Mouse (Mus musculus) neural tube, embryonic 13.5 days (tissue): ENCODE measurements around the gene Smarcc2. TPM values are rescaled to one million over a fixed set of nuclear protein-coding genes. Genes with fewer than 3 reads are reported as not detected.

Experiments
- ATAC-seq: fragments of 200-750 bp; cut with Nextera tagmentation; 2 replicates; pipeline ENCODE4 v1.8.0; 2017; ENCODE audit warnings: low read depth, mild to moderate bottlenecking, moderate TSS enrichment, moderate library complexity
- H3K27ac ChIP-seq: fragments of 300-500 bp; sonication (generic); replicated peaks from 2 replicates; pipeline ENCODE4 v1.5.1; 2015; ENCODE audit warnings: moderate library complexity, mild to moderate bottlenecking, inconsistent platforms
- H3K27me3 ChIP-seq: fragments of 300-500 bp; sonication (generic); 2 replicates; pipeline ENCODE4 v1.6.1; 2015; ENCODE audit warnings: mild to moderate bottlenecking, inconsistent platforms
- H3K36me3 ChIP-seq: fragments of 300-500 bp; sonication (generic); 2 replicates; pipeline ENCODE4 v1.6.1; 2015; ENCODE audit warnings: mild to moderate bottlenecking, inconsistent platforms
- H3K4me1 ChIP-seq: fragments of 300-500 bp; sonication (generic); replicated peaks from 2 replicates; pipeline ENCODE4 v1.6.1; 2015; ENCODE audit warnings: inconsistent platforms
- H3K4me2 ChIP-seq: fragments of 300-500 bp; sonication (generic); 2 replicates; pipeline ENCODE4 v1.6.1; 2015; ENCODE audit warnings: inconsistent platforms, mild to moderate bottlenecking, moderate library complexity
- H3K4me3 ChIP-seq: fragments of 300-500 bp; sonication (generic); 2 replicates; pipeline ENCODE4 v1.5.1; 2015; ENCODE audit warnings: mild to moderate bottlenecking, inconsistent platforms
- H3K9ac ChIP-seq: fragments of 300-500 bp; sonication (generic); 2 replicates; pipeline ENCODE4 v1.6.1; 2015; ENCODE audit warnings: moderate library complexity, mild to moderate bottlenecking, inconsistent platforms
- H3K9me3 ChIP-seq: fragments of 300-500 bp; sonication (generic); 2 replicates; pipeline ENCODE4 v1.6.1; 2016; ENCODE audit warnings: inconsistent platforms
- WGBS: fragments of 180-500 bp; shearing (Covaris S2); methylation state at CpG from one replicate; pipeline ENCODE4 v1.1.7; 2015; 5-methylcytosine and 5-hydroxymethylcytosine counted together
- polyA plus RNA-seq: library from polyadenylated mRNA; unstranded; fragments of >200 nt; fragmentation: Nextera tagmentation; extraction: Ambion mirVana; gene quantifications from 2 replicates; pipeline ENCODE4 v1.2.1, GENCODE M21; 2015

The Smarcc2 gene
- polyA plus RNA-seq, 1 experiment from 2014 or later, result 176 TPM

DNA sequence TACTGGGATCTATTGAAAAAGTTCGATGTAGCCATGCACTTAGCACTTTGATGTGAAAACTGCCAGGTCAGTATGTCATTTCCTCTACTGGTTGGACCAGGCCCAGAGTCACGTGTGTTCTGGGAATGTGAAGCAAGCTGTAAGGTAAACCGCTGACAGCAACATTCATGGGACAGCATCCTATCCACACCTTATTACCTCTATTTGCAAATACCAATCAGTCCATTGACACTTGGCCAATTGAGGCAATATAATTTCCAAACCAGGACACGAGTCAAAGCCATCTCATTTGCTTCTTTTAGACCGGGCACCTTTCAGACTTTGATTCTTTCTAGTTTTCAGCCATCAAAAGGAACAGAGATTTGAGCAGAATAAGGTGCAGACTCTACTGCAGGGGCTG lies 30.0 kb upstream of the Smarcc2 start:
- 90% methylated on average over 5 of the region's 5 CpGs for WGBS
- Histone ChIP-seq H3K9ac (no peak overlapping the region), H3K4me2 (no peak overlapping the region), H3K4me3 (no peak overlapping the region), H3K9me3 (no peaks in the 10 kb centered on the region), H3K36me3 (peaks cover 76% of the 10 kb centered on the region), H3K27ac (no peak overlapping the region), H3K4me1 (no peaks in the 10 kb centered on the region), H3K27me3 (no peaks in the 10 kb centered on the region)
- ATAC-seq, result no peak

DNA sequence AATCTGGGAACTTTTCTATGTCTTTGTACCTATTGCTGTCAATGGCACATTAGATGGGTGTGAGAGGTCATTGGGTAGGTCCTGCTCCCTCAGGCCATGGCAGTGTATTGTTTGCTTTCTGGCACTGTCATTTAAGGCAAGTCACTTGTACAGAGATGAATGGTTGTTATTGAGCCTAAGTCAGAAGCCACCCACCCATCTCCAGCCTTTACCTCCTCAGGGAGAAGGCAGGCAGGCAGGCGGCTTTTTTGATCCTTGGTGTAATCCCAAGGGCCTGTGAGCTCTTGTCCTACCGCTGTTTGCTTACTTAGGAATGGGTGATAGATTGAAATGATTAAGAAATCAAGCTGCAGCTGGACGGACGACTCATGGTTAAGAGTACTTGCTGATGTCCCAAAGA lies 29.6 kb upstream of the Smarcc2 start:
- H3K36me3 ChIP-seq, result peaks cover 76% of the 10 kb centered on the region
- no peak for ATAC-seq
- H3K9me3 ChIP-seq, result no peaks in the 10 kb centered on the region
- H3K4me1 ChIP-seq, result no peaks in the 10 kb centered on the region
- 88% methylated on average over 4 of the region's 4 CpGs for WGBS
- no peaks in the 10 kb centered on the region for H3K27me3 ChIP-seq
- no peak overlapping the region for H3K4me2 ChIP-seq
- no peak overlapping the region for H3K27ac ChIP-seq
- no peak overlapping the region for H3K4me3 ChIP-seq
- H3K9ac ChIP-seq, result no peak overlapping the region

DNA sequence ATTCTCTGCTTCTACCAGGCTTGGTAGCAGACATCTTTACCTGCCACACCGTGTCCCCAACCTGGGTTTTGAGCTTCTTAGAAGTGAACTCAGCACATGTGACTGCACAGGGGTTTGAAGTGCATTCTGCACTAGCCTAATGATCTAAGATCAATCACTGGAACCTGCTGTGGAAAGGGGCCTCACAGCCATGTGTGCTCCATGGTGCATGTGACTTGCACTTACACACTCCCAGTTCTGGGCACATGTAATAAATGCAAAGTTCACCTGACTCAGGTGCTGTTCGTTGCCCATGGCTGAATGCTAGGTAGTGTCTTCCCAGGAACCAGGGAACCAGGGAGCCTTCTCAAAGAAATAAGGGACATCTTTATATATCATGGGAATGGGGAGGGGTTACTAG lies 25.6 kb upstream of the Smarcc2 start:
- no peak overlapping the region for H3K9ac ChIP-seq
- 99% methylated on average over 2 of the region's 2 CpGs for WGBS
- H3K27me3 ChIP-seq, result no peaks in the 10 kb centered on the region
- no peak overlapping the region for H3K4me3 ChIP-seq
- H3K4me1 ChIP-seq, result peaks cover 10% of the 10 kb centered on the region; the same call in 1 of the 2 replicates
- H3K36me3 ChIP-seq, result peaks cover 89% of the 10 kb centered on the region
- no peak overlapping the region for H3K4me2 ChIP-seq
- H3K9me3 ChIP-seq, result no peaks in the 10 kb centered on the region
- H3K27ac ChIP-seq, result no peak overlapping the region
- no peak for ATAC-seq

DNA sequence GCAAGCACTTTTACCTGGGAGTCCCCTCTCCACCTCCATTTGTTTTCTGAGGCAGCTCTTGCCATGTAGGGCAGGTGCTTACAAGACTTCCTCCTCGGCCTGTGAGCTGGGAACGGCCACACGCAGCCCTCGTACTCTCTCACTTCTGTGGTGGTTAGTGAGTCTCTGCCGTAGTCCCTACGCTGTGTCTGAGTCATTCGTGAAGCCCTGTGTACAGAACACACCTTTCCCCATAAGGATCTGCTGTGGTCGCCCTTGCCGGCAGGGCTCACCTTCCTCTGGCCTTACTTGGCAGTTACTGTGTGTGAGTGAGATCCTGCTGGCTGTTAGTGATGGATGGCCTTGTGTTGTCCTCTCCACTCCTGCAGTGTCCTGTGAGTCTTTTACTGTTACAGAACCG lies 24.4 kb upstream of the Smarcc2 start:
- H3K27ac ChIP-seq, result 0 out of 2 replicates have a peak overlapping the region, but pooled peaks have one; percentile 4
- no peaks in the 10 kb centered on the region for H3K9me3 ChIP-seq
- no peak overlapping the region for H3K4me2 ChIP-seq
- H3K4me1 ChIP-seq, result peaks cover 10% of the 10 kb centered on the region; the same call in 1 of the 2 replicates
- peaks cover 89% of the 10 kb centered on the region for H3K36me3 ChIP-seq
- H3K4me3 ChIP-seq, result no peak overlapping the region
- 93% methylated on average over 10 of the region's 10 CpGs for WGBS
- no peak for ATAC-seq
- no peaks in the 10 kb centered on the region for H3K27me3 ChIP-seq
- no peak overlapping the region for H3K9ac ChIP-seq

DNA sequence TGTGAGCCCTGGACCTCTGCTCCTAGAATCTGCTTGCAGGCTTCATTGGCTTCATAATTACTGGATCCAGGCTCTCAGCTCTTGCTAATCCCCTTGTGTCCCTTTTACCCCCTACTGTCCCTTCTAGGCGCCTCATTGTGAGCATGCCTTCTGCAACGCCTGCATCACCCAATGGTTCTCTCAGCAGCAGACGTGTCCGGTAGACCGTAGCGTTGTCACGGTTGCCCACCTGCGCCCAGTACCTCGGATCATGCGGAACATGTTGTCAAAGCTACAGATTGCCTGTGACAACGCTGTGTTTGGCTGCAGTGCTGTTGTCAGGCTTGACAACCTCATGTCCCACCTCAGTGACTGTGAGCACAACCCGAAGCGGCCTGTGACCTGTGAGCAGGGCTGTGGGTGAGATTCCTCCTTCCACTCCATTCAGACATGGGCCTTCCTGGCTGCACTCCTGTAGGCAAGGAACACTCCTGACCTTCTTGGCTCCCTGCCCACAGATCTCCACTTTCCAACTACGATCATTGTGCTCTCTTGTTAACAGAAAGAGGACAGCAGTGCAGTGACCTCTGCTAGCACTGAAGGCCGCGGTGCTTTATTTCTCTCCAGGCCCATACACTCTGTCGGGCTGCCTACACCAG lies 23.7 kb upstream of the Smarcc2 start:
- Histone ChIP-seq H3K4me2 (no peak overlapping the region), H3K4me1 (peaks cover 10% of the 10 kb centered on the region; the same call in 1 of the 2 replicates), H3K4me3 (no peak overlapping the region), H3K27me3 (no peaks in the 10 kb centered on the region), H3K9me3 (no peaks in the 10 kb centered on the region), H3K27ac (peak overlapping the region; percentile 4; the same call in 1 of the 2 replicates), H3K9ac (no peak overlapping the region), H3K36me3 (peaks cover 89% of the 10 kb centered on the region)
- ATAC-seq, result no peak
- 83% methylated on average over 17 of the region's 17 CpGs for WGBS

DNA sequence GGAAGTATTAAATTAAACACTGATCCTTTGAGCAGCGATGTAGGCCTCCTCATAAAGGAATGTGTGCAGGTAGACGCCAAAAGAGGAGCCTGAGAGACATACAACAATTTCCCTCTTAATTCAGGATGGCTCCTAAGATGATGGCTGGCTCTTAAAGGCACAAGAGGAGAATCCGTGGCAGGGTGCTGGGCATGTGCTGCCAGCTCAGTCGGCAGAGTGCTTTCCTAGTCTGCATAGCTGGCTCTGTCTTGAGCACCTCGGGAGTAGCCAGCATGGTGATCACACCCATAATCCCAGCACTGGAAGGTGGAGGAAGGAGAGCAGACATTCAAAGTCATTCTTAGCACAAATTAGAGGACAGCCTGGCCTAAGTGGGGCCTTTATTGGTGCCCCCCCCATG lies 23.2 kb upstream of the Smarcc2 start:
- H3K36me3 ChIP-seq, result peaks cover 89% of the 10 kb centered on the region
- ATAC-seq, result no peak
- peak overlapping the region; percentile 4; the same call in 1 of the 2 replicates for H3K27ac ChIP-seq
- H3K4me3 ChIP-seq, result no peak overlapping the region
- H3K4me2 ChIP-seq, result no peak overlapping the region
- 88% methylated on average over 5 of the region's 5 CpGs for WGBS
- no peaks in the 10 kb centered on the region for H3K9me3 ChIP-seq
- H3K4me1 ChIP-seq, result peaks cover 10% of the 10 kb centered on the region; the same call in 1 of the 2 replicates
- no peaks in the 10 kb centered on the region for H3K27me3 ChIP-seq
- H3K9ac ChIP-seq, result no peak overlapping the region

DNA sequence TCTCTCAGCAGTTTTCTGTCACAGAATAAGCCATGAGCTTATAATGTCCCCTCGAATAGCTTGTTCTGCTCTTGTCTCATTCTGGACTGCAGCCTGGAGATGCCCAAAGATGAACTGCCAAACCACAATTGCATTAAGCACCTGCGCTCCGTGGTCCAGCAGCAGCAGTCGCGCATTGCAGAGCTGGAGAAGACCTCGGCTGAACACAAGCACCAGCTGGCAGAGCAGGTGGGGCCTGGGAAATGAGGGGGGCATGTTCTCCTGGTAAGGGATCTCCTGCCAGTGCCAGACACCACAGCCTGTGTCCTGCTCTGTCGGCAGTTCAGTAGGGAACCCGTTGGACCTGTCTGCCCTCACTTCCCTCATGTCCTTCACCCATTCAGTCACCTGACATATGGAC lies 22.7 kb upstream of the Smarcc2 start:
- WGBS, result 80% methylated on average over 8 of the region's 8 CpGs
- no peak for ATAC-seq
- no peaks in the 10 kb centered on the region for H3K27me3 ChIP-seq
- no peaks in the 10 kb centered on the region for H3K9me3 ChIP-seq
- H3K27ac ChIP-seq, result no peak overlapping the region
- H3K4me2 ChIP-seq, result no peak overlapping the region
- no peak overlapping the region for H3K4me3 ChIP-seq
- H3K4me1 ChIP-seq, result peaks cover 10% of the 10 kb centered on the region; the same call in 1 of the 2 replicates
- peaks cover 89% of the 10 kb centered on the region for H3K36me3 ChIP-seq
- H3K9ac ChIP-seq, result no peak overlapping the region

DNA sequence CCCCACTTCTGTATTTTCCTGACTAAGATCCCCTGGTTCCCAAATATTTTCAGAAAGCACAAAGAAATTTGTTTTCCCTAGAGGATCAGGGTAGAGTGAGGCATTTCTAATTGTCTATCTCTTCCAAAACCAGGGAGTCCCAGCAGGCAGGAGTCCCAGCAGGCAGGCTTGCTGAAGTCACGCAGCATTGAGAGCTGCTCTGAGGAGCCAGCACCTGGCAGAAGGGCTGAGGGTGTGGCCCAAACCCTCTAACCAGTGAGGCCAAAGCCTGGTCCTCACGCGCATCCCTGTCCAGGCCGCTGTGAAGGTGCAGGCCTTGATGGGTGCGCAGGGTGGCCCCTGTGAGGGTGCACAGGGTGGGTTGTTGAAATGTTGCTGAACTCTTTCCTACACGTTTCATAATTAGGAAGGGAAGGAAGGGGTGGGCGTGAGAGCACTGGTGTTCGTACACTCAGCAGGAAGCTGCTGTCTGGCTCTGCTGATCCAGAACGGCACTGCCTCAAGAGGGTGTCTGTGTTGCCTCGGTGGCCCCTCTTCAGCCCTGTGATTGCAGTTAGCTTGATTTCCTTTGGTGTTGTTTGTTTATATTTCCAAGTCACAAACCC lies 20.3 kb upstream of the Smarcc2 start:
- ATAC-seq, result no peak
- no peaks in the 10 kb centered on the region for H3K27me3 ChIP-seq
- H3K9ac ChIP-seq, result no peak overlapping the region
- H3K9me3 ChIP-seq, result no peaks in the 10 kb centered on the region
- WGBS, result 79% methylated on average over 10 of the region's 10 CpGs
- H3K4me3 ChIP-seq, result no peak overlapping the region
- H3K36me3 ChIP-seq, result peaks cover 84% of the 10 kb centered on the region
- H3K27ac ChIP-seq, result no peak overlapping the region
- H3K4me2 ChIP-seq, result no peak overlapping the region
- H3K4me1 ChIP-seq, result peaks cover 10% of the 10 kb centered on the region; the same call in 1 of the 2 replicates

DNA sequence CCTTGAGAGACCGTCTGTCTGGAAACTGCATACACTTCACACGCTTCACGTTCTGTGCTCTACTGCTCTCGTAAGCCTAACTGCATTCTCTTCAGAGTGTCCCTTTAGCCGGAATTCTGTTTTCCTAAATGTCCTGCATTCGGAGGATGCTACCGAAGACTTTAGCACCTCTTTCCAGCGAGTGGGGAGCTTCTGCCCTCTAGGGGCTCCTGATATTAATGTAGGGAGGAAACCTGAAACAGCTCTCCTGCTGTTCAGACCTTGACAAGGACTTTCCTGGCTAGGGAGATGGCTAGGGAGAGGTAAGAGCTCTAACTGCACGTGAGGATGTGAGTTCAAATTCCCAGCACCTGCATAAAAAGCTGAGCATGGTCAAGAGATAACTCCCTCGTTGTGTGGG lies 18.6 kb upstream of the Smarcc2 start:
- Histone ChIP-seq H3K4me3 (no peak overlapping the region), H3K36me3 (peaks cover 71% of the 10 kb centered on the region), H3K27ac (no peak overlapping the region), H3K9ac (no peak overlapping the region; the same call in 1 of the 2 replicates), H3K4me2 (no peak overlapping the region), H3K4me1 (peaks cover 3% of the 10 kb centered on the region; the same call in 1 of the 2 replicates), H3K9me3 (no peaks in the 10 kb centered on the region), H3K27me3 (no peaks in the 10 kb centered on the region)
- ATAC-seq, result no peak
- WGBS, result 65% methylated on average over 10 of the region's 10 CpGs

DNA sequence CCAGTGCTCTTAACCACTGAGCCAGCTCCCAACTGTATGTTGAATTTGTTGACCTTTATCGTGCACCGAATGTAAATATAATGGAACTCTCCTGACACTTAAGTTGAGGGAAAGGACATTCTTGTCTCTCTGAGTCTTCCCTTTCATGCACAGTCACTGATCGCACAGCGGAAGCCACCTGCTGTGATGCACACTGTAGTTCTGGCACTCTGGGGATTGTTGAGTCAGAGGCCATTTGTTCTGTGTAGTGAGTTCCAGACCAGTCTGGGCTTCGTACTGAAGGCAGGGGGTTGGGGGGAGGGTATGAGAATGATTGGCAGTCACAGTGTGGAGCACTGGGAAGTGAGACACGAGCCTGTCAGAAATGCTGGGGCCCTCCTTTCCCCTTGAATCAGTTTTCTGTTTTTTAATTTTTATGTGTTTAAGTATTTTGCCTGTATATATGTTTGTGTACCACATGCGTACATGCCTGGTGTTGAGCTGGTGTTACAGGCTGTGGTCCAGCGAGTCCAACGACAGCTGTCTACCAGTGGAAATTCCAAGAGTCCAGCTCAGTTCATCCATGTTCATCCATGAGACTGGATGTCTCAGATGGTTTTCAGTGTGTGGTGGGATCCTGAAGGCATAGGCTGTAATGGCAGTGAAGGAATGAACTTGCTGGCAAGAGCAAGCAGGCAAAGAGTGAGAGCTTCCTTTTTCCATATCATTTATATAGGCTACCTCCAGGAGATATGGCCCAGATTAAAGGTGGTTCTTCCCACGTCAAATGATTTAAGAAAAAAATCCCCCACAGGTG lies 17.5 kb upstream of the Smarcc2 start:
- peaks cover 60% of the 10 kb centered on the region for H3K36me3 ChIP-seq
- no peak for ATAC-seq

DNA sequence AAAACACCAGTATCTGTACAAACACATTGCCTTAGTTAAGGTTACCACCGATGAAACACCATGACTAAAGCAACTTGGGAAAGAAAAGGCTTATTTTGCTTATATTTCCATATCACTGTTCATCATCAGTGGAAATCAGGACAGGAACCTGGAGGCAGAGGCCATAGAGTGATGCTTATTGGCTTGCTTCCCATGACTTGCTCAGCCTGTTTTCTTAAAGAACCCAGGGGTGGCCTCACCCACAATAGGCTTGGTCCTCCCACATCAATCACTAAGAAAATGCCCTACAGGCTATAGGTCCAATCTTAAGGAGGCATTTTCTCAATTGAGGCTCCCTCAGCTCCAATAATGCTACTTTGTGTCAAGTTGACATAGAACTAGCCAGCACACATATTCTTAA lies 16.3 kb upstream of the Smarcc2 start:
- no peak overlapping the region for H3K4me3 ChIP-seq
- no peak for ATAC-seq
- WGBS, result 90% methylated on average over 1 of the region's 1 CpGs
- H3K36me3 ChIP-seq, result peaks cover 48% of the 10 kb centered on the region
- no peak overlapping the region for H3K9ac ChIP-seq
- no peak overlapping the region for H3K27ac ChIP-seq
- H3K4me2 ChIP-seq, result no peak overlapping the region
- H3K4me1 ChIP-seq, result no peaks in the 10 kb centered on the region
- H3K9me3 ChIP-seq, result no peaks in the 10 kb centered on the region
- H3K27me3 ChIP-seq, result no peaks in the 10 kb centered on the region

More for the DNA sequence above, 17.5 kb upstream of the Smarcc2 start:
- Histone ChIP-seq H3K4me2 (no peak overlapping the region), H3K27ac (no peak overlapping the region), H3K4me1 (no peaks in the 10 kb centered on the region), H3K4me3 (no peak overlapping the region), H3K9me3 (no peaks in the 10 kb centered on the region), H3K27me3 (no peaks in the 10 kb centered on the region), H3K9ac (no peak overlapping the region)
- WGBS, result 87% methylated on average over 10 of the region's 10 CpGs

DNA sequence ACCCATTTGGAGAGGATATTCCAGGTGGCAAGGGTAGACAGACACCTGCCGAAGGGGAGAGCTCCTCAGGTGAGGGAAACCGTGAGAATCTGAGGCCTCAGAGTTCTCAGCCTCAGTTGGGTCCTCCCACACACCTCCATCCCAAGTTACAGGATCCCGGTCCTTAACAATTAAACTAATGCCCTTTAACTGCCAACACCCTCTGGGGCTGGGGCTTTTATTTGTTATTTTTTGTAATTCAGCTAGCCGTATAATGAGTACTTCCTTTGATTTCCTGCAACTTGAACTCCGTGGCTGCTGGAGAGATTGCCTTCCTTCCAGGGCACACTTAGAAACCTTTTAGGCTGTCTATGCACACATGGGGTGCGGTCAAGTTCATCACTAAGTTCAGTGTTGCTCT lies 14.7 kb upstream of the Smarcc2 start:
- H3K4me2 ChIP-seq, result no peak overlapping the region
- H3K27ac ChIP-seq, result no peak overlapping the region
- no peak for ATAC-seq
- no peak overlapping the region for H3K9ac ChIP-seq
- 74% methylated on average over 6 of the region's 6 CpGs for WGBS
- peaks cover 31% of the 10 kb centered on the region for H3K36me3 ChIP-seq
- no peaks in the 10 kb centered on the region for H3K27me3 ChIP-seq
- H3K9me3 ChIP-seq, result no peaks in the 10 kb centered on the region
- H3K4me3 ChIP-seq, result no peak overlapping the region
- no peaks in the 10 kb centered on the region for H3K4me1 ChIP-seq
